Mouse (Mus musculus): ENCODE results near the gene Tmem200b. TPM values are rescaled to one million over a fixed set of nuclear protein-coding genes. Genes with fewer than 3 reads are reported as not detected.

The Tmem200b gene
- polyA plus RNA-seq, 1 experiment from 2014 or later: 4.3 TPM

- Histone ChIP-seq H3K36me3 (ENCODE audit: control insufficient read depth, insufficient read depth, low read length) (0 out of 2 replicates have a peak, but pooled peaks cover 7% of the 10 kb centered on the region), H3K4me3 (ENCODE audit: control insufficient read depth in 1 of 2, insufficient read depth in 1 of 2, low read depth in 1 of 2, low read length in 2 of 2) (no peak overlapping the region), H3K9me3 (ENCODE audit: control insufficient read depth, low read length) (no peaks in the 10 kb centered on the region), H3K4me1 (ENCODE audit: control insufficient read depth in 2 of 2, insufficient read depth in 2 of 2, low read length in 2 of 2) (peaks cover 44 to 73% of the 10 kb centered on the region in 2 experiments), H3K27ac (replicated peaks in 1 of 2; ENCODE audit: control insufficient read depth in 1 of 2, insufficient read depth in 1 of 2, low read depth in 2 of 2, low read length in 2 of 2) (peak overlapping the region; percentile 54 to 91), H3K4me2 (ENCODE audit: low read length) (peak overlapping the region; percentile 88), H3K27me3 (ENCODE audit: control insufficient read depth, insufficient read depth, low read length) (peaks cover 14% of the 10 kb centered on the region), H3K9ac (ENCODE audit: low read length) (peak overlapping the region; percentile 36)
- no peak for ATAC-seq (ENCODE audit: insufficient number of reproducible peaks, insufficient read depth, low FRiP score, low read depth)
- 60% methylated on average over 7 of the region's 7 CpGs for WGBS
Observed at GRCm38 (mm10) chr4:131918026-131918533, 3.5 kb upstream of the Tmem200b start.

- peak overlapping the region; percentile 81 for H3K9ac ChIP-seq (ENCODE audit: low read length)
- H3K36me3 ChIP-seq (ENCODE audit: control insufficient read depth, insufficient read depth, low read length): 0 out of 2 replicates have a peak, but pooled peaks cover 9% of the 10 kb centered on the region
- ATAC-seq (ENCODE audit: insufficient number of reproducible peaks, insufficient read depth, low FRiP score, low read depth): peak; percentile 78
- H3K27ac ChIP-seq (replicated peaks in 1 of 2; ENCODE audit: control insufficient read depth in 1 of 2, insufficient read depth in 1 of 2, low read depth in 2 of 2, low read length in 2 of 2): peak overlapping the region; percentile 71 to 91
- H3K4me2 ChIP-seq (ENCODE audit: low read length): peak overlapping the region; percentile 88
- H3K27me3 ChIP-seq (ENCODE audit: control insufficient read depth, insufficient read depth, low read length): peaks cover 11% of the 10 kb centered on the region
- peaks cover 48 to 80% of the 10 kb centered on the region in 2 experiments for H3K4me1 ChIP-seq (ENCODE audit: control insufficient read depth in 2 of 2, insufficient read depth in 2 of 2, low read length in 2 of 2)
- WGBS: 8% methylated on average over 15 of the region's 15 CpGs
- no peak overlapping the region for H3K4me3 ChIP-seq (ENCODE audit: control insufficient read depth in 1 of 2, insufficient read depth in 1 of 2, low read depth in 1 of 2, low read length in 2 of 2)
- no peaks in the 10 kb centered on the region for H3K9me3 ChIP-seq (ENCODE audit: control insufficient read depth, low read length)
Observed at GRCm38 (mm10) chr4:131918711-131919500, 2.7 kb upstream of the Tmem200b start.

GRCm38 (mm10) chr4:131919506-131920140 is 1.9 kb upstream of the Tmem200b start:
- Histone ChIP-seq H3K36me3 (ENCODE audit: control insufficient read depth, insufficient read depth, low read length) (peaks cover 9% of the 10 kb centered on the region; the same call in 1 of the 2 replicates), H3K27ac (replicated peaks in 1 of 2; ENCODE audit: control insufficient read depth in 1 of 2, insufficient read depth in 1 of 2, low read depth in 2 of 2, low read length in 2 of 2) (peak overlapping the region; percentile 81 to 91), H3K4me2 (ENCODE audit: low read length) (peak overlapping the region; percentile 88), H3K9ac (ENCODE audit: low read length) (peak overlapping the region; percentile 81), H3K27me3 (ENCODE audit: control insufficient read depth, insufficient read depth, low read length) (peaks cover 11% of the 10 kb centered on the region), H3K4me3 (ENCODE audit: control insufficient read depth in 1 of 2, insufficient read depth in 1 of 2, low read depth in 1 of 2, low read length in 2 of 2) (peak overlapping the region; percentile 72 to 75), H3K9me3 (ENCODE audit: control insufficient read depth, low read length) (no peaks in the 10 kb centered on the region), H3K4me1 (ENCODE audit: control insufficient read depth in 2 of 2, insufficient read depth in 2 of 2, low read length in 2 of 2) (peaks cover 50 to 82% of the 10 kb centered on the region in 2 experiments)
- WGBS: 11% methylated on average over 15 of the region's 15 CpGs
- no peak for ATAC-seq (ENCODE audit: insufficient number of reproducible peaks, insufficient read depth, low FRiP score, low read depth)

- WGBS: 1% methylated on average over 46 of the region's 51 CpGs
- Histone ChIP-seq H3K27ac (replicated peaks in 1 of 2; ENCODE audit: control insufficient read depth in 1 of 2, insufficient read depth in 1 of 2, low read depth in 2 of 2, low read length in 2 of 2) (peak overlapping the region; percentile 81 to 91), H3K9me3 (ENCODE audit: control insufficient read depth, low read length) (no peaks in the 10 kb centered on the region), H3K4me1 (ENCODE audit: control insufficient read depth in 2 of 2, insufficient read depth in 2 of 2, low read length in 2 of 2) (peaks cover 51 to 83% of the 10 kb centered on the region in 2 experiments), H3K4me3 (ENCODE audit: control insufficient read depth in 1 of 2, insufficient read depth in 1 of 2, low read depth in 1 of 2, low read length in 2 of 2) (peak overlapping the region; percentile 72 to 75), H3K36me3 (ENCODE audit: control insufficient read depth, insufficient read depth, low read length) (peaks cover 15% of the 10 kb centered on the region), H3K4me2 (ENCODE audit: low read length) (peak overlapping the region; percentile 88), H3K9ac (ENCODE audit: low read length) (peak overlapping the region; percentile 81), H3K27me3 (ENCODE audit: control insufficient read depth, insufficient read depth, low read length) (peaks cover 11% of the 10 kb centered on the region)
- peak; percentile 5; the same call in 1 of the 2 replicates for ATAC-seq (ENCODE audit: insufficient number of reproducible peaks, insufficient read depth, low FRiP score, low read depth)
Observed at GRCm38 (mm10) chr4:131920141-131920594, 1.4 kb upstream of the Tmem200b start.

GRCm38 (mm10) chr4:131920595-131921351 is 798 bp upstream of the Tmem200b start:
- H3K4me2 ChIP-seq (ENCODE audit: low read length): peak overlapping the region; percentile 88
- under 1% methylated on average over 73 of the region's 76 CpGs for WGBS
- H3K9ac ChIP-seq (ENCODE audit: low read length): peak overlapping the region; percentile 81
- H3K36me3 ChIP-seq (ENCODE audit: control insufficient read depth, insufficient read depth, low read length): peaks cover 19% of the 10 kb centered on the region
- peak; percentile 5; the same call in 1 of the 2 replicates for ATAC-seq (ENCODE audit: insufficient number of reproducible peaks, insufficient read depth, low FRiP score, low read depth)
- H3K27me3 ChIP-seq (ENCODE audit: control insufficient read depth, insufficient read depth, low read length): peaks cover 5% of the 10 kb centered on the region
- peaks cover 52 to 83% of the 10 kb centered on the region in 2 experiments for H3K4me1 ChIP-seq (ENCODE audit: control insufficient read depth in 2 of 2, insufficient read depth in 2 of 2, low read length in 2 of 2)
- H3K27ac ChIP-seq (replicated peaks in 1 of 2; ENCODE audit: control insufficient read depth in 1 of 2, insufficient read depth in 1 of 2, low read depth in 2 of 2, low read length in 2 of 2): peak overlapping the region; percentile 76 to 91
- H3K4me3 ChIP-seq (ENCODE audit: control insufficient read depth in 1 of 2, insufficient read depth in 1 of 2, low read depth in 1 of 2, low read length in 2 of 2): peak overlapping the region; percentile 72 to 75
- H3K9me3 ChIP-seq (ENCODE audit: control insufficient read depth, low read length): no peaks in the 10 kb centered on the region

GRCm38 (mm10) chr4:131922404-131922803 is 833 bp downstream of the Tmem200b start:
- Histone ChIP-seq H3K36me3 (ENCODE audit: control insufficient read depth, insufficient read depth, low read length) (peaks cover 25% of the 10 kb centered on the region), H3K9me3 (ENCODE audit: control insufficient read depth, low read length) (no peaks in the 10 kb centered on the region), H3K4me1 (ENCODE audit: control insufficient read depth in 2 of 2, insufficient read depth in 2 of 2, low read length in 2 of 2) (peaks cover 61 to 86% of the 10 kb centered on the region in 2 experiments), H3K27me3 (ENCODE audit: control insufficient read depth, insufficient read depth, low read length) (no peaks in the 10 kb centered on the region), H3K4me3 (ENCODE audit: control insufficient read depth in 1 of 2, insufficient read depth in 1 of 2, low read depth in 1 of 2, low read length in 2 of 2) (peak overlapping the region; percentile 72 to 75), H3K4me2 (ENCODE audit: low read length) (peak overlapping the region; percentile 88), H3K27ac (replicated peaks in 1 of 2; ENCODE audit: control insufficient read depth in 1 of 2, insufficient read depth in 1 of 2, low read depth in 2 of 2, low read length in 2 of 2) (no peak overlapping the region), H3K9ac (ENCODE audit: low read length) (peak overlapping the region; percentile 81)
- WGBS: 66% methylated on average over 15 of the region's 15 CpGs
- no peak for ATAC-seq (ENCODE audit: insufficient number of reproducible peaks, insufficient read depth, low FRiP score, low read depth)

All from heart, embryonic 14.5 days (tissue).